Mouse (Mus musculus) cerebellum, postnatal 4 days (tissue): ENCODE results near the gene Tram1l1.
"Not testable (repeated sequence)": the region's sequence is repeated elsewhere in the genome, so short reads cannot be mapped to it uniquely, and the experiment has no call there.

Experiments used
- DNase-seq, 2 experiments: peaks; one replicate each; pipeline ENCODE4 v3.0.0; 2022; ENCODE audit warnings: low spot score in 2 of 2, mixed read lengths in 1 of 2

Tram1l1 gene

GRCm38 (mm10) chr3:124320821-124321576 lies at the start of gene Tram1l1:
Gene Tram1l1 (plus strand): TSS chr3:124320855.
- peak; percentile 76 to 89 for DNase-seq

- DNase-seq, result no peak
These were observed 49.4 kb upstream of the Tram1l1 start for GRCm38 (mm10) chr3:124271229-124271628.

- DNase-seq, result no peak
These were observed 49.0 kb upstream of the Tram1l1 start for GRCm38 (mm10) chr3:124271668-124272067.

- DNase-seq, result peak in 1 of 2 experiments; percentile 21
These were observed 48.1 kb upstream of the Tram1l1 start for GRCm38 (mm10) chr3:124272465-124273089.

- peak; percentile 42 to 66 for DNase-seq
These were observed 45.6 kb upstream of the Tram1l1 start for GRCm38 (mm10) chr3:124274928-124275609.

GRCm38 (mm10) chr3:124288936-124289335 lies 31.7 kb upstream of the Tram1l1 start:
- not testable (repeated sequence) for DNase-seq

GRCm38 (mm10) chr3:124319254-124319653 lies 1.4 kb upstream of the Tram1l1 start:
- no peak for DNase-seq

GRCm38 (mm10) chr3:124320398-124320797 lies 257 bp upstream of the Tram1l1 start:
- DNase-seq, result no peak

GRCm38 (mm10) chr3:124346445-124346844 lies 25.8 kb downstream of the Tram1l1 start:
- DNase-seq, result no peak

- DNase-seq, result no peak
These were observed 36.9 kb downstream of the Tram1l1 start for GRCm38 (mm10) chr3:124357533-124357932.

- DNase-seq, result no peak
These were observed 51.4 kb downstream of the Tram1l1 start for GRCm38 (mm10) chr3:124372031-124372430.
